Mouse (Mus musculus) forebrain, embryonic 16.5 days (tissue): ENCODE results near the gene Lamb3. TPM values are rescaled to one million over a fixed set of nuclear protein-coding genes. Genes with fewer than 3 reads are reported as not detected.
A peak's percentile ranks its signal among the peaks of the same experiment; 100 is the strongest.

Experiments
- ATAC-seq: fragments of 200-750 bp; cut with Nextera tagmentation; 2 replicates; pipeline ENCODE4 v1.8.0; 2017; ENCODE audit warnings: mild to moderate bottlenecking, moderate library complexity
- H3K27ac ChIP-seq: fragments of 300-500 bp; sonication (generic); 2 replicates; pipeline ENCODE4 v1.5.1; 2014; ENCODE audit warnings: low read length, control low read depth
- H3K27me3 ChIP-seq: fragments of 300-500 bp; sonication (generic); replicated peaks from 2 replicates; pipeline ENCODE4 v1.6.1; 2014; ENCODE audit warnings: low read length; ENCODE audit not compliant: control insufficient read depth, insufficient read depth
- H3K36me3 ChIP-seq: fragments of 300-500 bp; sonication (generic); 2 replicates; pipeline ENCODE4 v1.6.1; 2014; ENCODE audit not compliant: control insufficient read depth, insufficient read depth
- H3K4me1 ChIP-seq: fragments of 300-500 bp; sonication (generic); replicated peaks from 2 replicates; pipeline ENCODE4 v1.6.1; 2014; ENCODE audit warnings: low read length; ENCODE audit not compliant: control insufficient read depth, insufficient read depth
- H3K4me2 ChIP-seq: fragments of 300-500 bp; sonication (generic); 2 replicates; pipeline ENCODE4 v1.6.1; 2014; ENCODE audit warnings: mild to moderate bottlenecking, low read length, control low read depth
- H3K4me3 ChIP-seq: fragments of 300-500 bp; sonication (generic); replicated peaks from 2 replicates; pipeline ENCODE4 v1.5.1; 2014; ENCODE audit warnings: mild to moderate bottlenecking, low read length, control low read depth
- H3K9ac ChIP-seq: fragments of 300-500 bp; sonication (generic); replicated peaks from 2 replicates; pipeline ENCODE4 v1.6.1; 2014; ENCODE audit warnings: low read depth, low read length, control low read depth
- H3K9me3 ChIP-seq: fragments of 300-500 bp; sonication (generic); 2 replicates; pipeline ENCODE4 v1.6.1; 2016; ENCODE audit warnings: low read length; ENCODE audit not compliant: control insufficient read depth
- WGBS: fragments of 180-500 bp; shearing (Covaris S2); extraction: QIAGEN DNeasy Blood & Tissue Kit; methylation state at CpG from one replicate; pipeline ENCODE4 v1.1.7; 2014; 5-methylcytosine and 5-hydroxymethylcytosine counted together
- polyA plus RNA-seq: library from polyadenylated mRNA; unstranded; fragments of >200 nt; fragmentation: Nextera tagmentation; extraction: Ambion mirVana; gene quantifications from 2 replicates; pipeline ENCODE4 v1.2.1, GENCODE M21; 2015

The Lamb3 gene
- polyA plus RNA-seq, 1 experiment from 2014 or later: 0.58 TPM

- no peak for ATAC-seq
- Histone ChIP-seq H3K4me3 (no peak overlapping the region), H3K4me1 (no peaks in the 10 kb centered on the region), H3K9me3 (no peaks in the 10 kb centered on the region), H3K36me3 (peaks cover 5% of the 10 kb centered on the region; the same call in 1 of the 2 replicates), H3K27ac (no peak overlapping the region), H3K9ac (no peak overlapping the region), H3K4me2 (no peak overlapping the region), H3K27me3 (no peaks in the 10 kb centered on the region)
- WGBS: 14% methylated on average over 2 of the region's 2 CpGs
These were observed 137.5 kb downstream of the Lamb3 start for GRCm38 (mm10) chr1:193344976-193345375.

- peaks cover 7% of the 10 kb centered on the region; the same call in 1 of the 2 replicates for H3K36me3 ChIP-seq
- no peak overlapping the region for H3K4me2 ChIP-seq
- no peak overlapping the region for H3K4me3 ChIP-seq
- H3K9me3 ChIP-seq: no peaks in the 10 kb centered on the region
- ATAC-seq: no peak
- no peak overlapping the region for H3K9ac ChIP-seq
- WGBS: 80% methylated on average over 3 of the region's 3 CpGs
- no peaks in the 10 kb centered on the region for H3K4me1 ChIP-seq
- no peak overlapping the region for H3K27ac ChIP-seq
- no peaks in the 10 kb centered on the region for H3K27me3 ChIP-seq
These were observed 139.4 kb downstream of the Lamb3 start for GRCm38 (mm10) chr1:193346908-193347307.

- Histone ChIP-seq H3K27me3 (no peaks in the 10 kb centered on the region), H3K4me2 (no peak overlapping the region), H3K9ac (no peak overlapping the region), H3K4me3 (no peak overlapping the region), H3K9me3 (no peaks in the 10 kb centered on the region), H3K4me1 (no peaks in the 10 kb centered on the region), H3K27ac (no peak overlapping the region), H3K36me3 (peaks cover 12% of the 10 kb centered on the region)
- no peak for ATAC-seq
- WGBS: 82% methylated on average over 9 of the region's 9 CpGs
These were observed 140.9 kb downstream of the Lamb3 start for GRCm38 (mm10) chr1:193348261-193348962.

- H3K9ac ChIP-seq: no peak overlapping the region
- no peaks in the 10 kb centered on the region for H3K27me3 ChIP-seq
- no peak overlapping the region for H3K4me2 ChIP-seq
- H3K9me3 ChIP-seq: no peaks in the 10 kb centered on the region
- H3K4me3 ChIP-seq: no peak overlapping the region
- no peak overlapping the region for H3K27ac ChIP-seq
- peaks cover 19% of the 10 kb centered on the region for H3K36me3 ChIP-seq
- 89% methylated on average over 10 of the region's 10 CpGs for WGBS
- H3K4me1 ChIP-seq: no peaks in the 10 kb centered on the region
- ATAC-seq: no peak
These were observed 142.4 kb downstream of the Lamb3 start for GRCm38 (mm10) chr1:193349702-193350545.

DNA sequence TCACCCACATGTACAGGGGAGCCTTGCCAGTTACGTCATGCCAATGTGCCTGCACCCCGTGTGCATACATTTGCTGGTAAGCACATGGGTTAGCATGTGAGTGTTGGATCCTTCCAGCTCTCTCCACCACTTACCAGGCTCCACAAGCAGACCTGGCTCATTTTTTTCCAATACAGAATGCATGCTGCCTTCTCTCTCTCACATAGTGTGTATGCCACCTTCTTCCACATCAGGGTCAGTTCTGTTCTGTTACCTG is 143.0 kb downstream of the Lamb3 start:
- no peak overlapping the region for H3K27ac ChIP-seq
- peaks cover 20% of the 10 kb centered on the region for H3K36me3 ChIP-seq
- no peaks in the 10 kb centered on the region for H3K4me1 ChIP-seq
- H3K27me3 ChIP-seq: no peaks in the 10 kb centered on the region
- peak; percentile 44; the same call in 1 of the 2 replicates for ATAC-seq
- WGBS: 82% methylated on average over 2 of the region's 2 CpGs
- H3K9me3 ChIP-seq: no peaks in the 10 kb centered on the region
- no peak overlapping the region for H3K4me2 ChIP-seq
- no peak overlapping the region for H3K4me3 ChIP-seq
- no peak overlapping the region for H3K9ac ChIP-seq

GRCm38 (mm10) chr1:193351583-193351982 is 144.1 kb downstream of the Lamb3 start:
- Histone ChIP-seq H3K27ac (no peak overlapping the region), H3K9me3 (no peaks in the 10 kb centered on the region), H3K4me1 (no peaks in the 10 kb centered on the region), H3K9ac (no peak overlapping the region), H3K4me3 (no peak overlapping the region), H3K27me3 (no peaks in the 10 kb centered on the region), H3K36me3 (peaks cover 22% of the 10 kb centered on the region), H3K4me2 (no peak overlapping the region)
- 83% methylated on average over 3 of the region's 3 CpGs for WGBS
- no peak for ATAC-seq

DNA sequence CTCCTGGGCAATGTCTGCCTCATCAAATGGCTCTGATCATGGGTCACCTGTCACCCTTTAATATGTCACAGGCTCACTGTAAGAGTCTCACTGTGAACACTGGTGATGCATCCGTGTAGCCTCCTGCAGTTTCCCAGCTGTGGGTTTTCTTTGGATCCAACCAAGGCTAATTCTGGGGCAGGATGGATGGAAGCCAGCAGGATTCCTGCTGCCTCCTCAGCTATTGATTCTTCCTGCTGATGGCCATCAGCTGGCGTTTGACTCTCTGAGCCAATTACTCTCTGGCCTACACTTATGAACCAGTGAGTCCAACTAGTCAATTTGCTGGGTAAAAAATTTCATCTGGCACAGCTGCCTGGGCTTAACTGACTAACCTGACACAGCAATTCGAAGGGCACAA is 151.7 kb downstream of the Lamb3 start:
- Histone ChIP-seq H3K27me3 (no peaks in the 10 kb centered on the region), H3K4me1 (no peaks in the 10 kb centered on the region), H3K9me3 (no peaks in the 10 kb centered on the region), H3K9ac (no peak overlapping the region), H3K36me3 (peaks cover 14% of the 10 kb centered on the region), H3K4me2 (no peak overlapping the region), H3K27ac (no peak overlapping the region), H3K4me3 (no peak overlapping the region)
- no peak for ATAC-seq
- 80% methylated on average over 3 of the region's 3 CpGs for WGBS

DNA sequence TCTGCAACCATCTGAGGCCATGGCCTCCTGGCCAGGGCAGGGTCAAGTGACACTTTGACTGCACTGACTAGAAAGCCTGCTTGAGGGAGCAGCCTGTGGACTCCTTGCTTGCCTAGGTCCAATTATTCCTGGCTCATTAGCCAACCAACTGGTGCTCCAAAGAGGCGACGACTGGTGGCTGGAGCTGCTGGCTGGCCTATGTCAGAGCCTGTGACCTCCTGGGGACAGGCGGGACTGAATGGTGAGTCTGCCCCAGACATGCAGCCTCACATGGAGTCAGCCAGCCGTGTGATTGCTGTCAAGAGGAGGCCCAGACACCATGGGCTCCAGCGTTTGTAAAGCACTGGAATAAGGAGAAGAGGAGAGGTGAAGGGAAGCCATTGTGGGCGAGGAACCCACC is 153.7 kb downstream of the Lamb3 start:
- no peak overlapping the region for H3K27ac ChIP-seq
- no peak overlapping the region for H3K4me3 ChIP-seq
- 41% methylated on average over 6 of the region's 6 CpGs for WGBS
- 0 out of 2 replicates have a peak, but pooled peaks cover 7% of the 10 kb centered on the region for H3K36me3 ChIP-seq
- H3K4me1 ChIP-seq: no peaks in the 10 kb centered on the region
- H3K27me3 ChIP-seq: no peaks in the 10 kb centered on the region
- H3K9ac ChIP-seq: no peak overlapping the region
- H3K9me3 ChIP-seq: no peaks in the 10 kb centered on the region
- no peak overlapping the region for H3K4me2 ChIP-seq
- no peak for ATAC-seq

- H3K27ac ChIP-seq: no peak overlapping the region
- H3K4me1 ChIP-seq: peaks cover under 1% of the 10 kb centered on the region; the same call in 1 of the 2 replicates
- WGBS: 91% methylated on average over 7 of the region's 7 CpGs
- H3K27me3 ChIP-seq: no peaks in the 10 kb centered on the region
- H3K4me3 ChIP-seq: no peak overlapping the region
- no peaks in the 10 kb centered on the region for H3K9me3 ChIP-seq
- 0 out of 2 replicates have a peak, but pooled peaks cover 7% of the 10 kb centered on the region for H3K36me3 ChIP-seq
- no peak overlapping the region for H3K4me2 ChIP-seq
- no peak overlapping the region for H3K9ac ChIP-seq
- no peak for ATAC-seq
These were observed 154.6 kb downstream of the Lamb3 start for GRCm38 (mm10) chr1:193362078-193362477.
